Mouse (Mus musculus): ENCODE results near the gene Klf13. TPM values are rescaled to one million over a fixed set of nuclear protein-coding genes. Genes with fewer than 3 reads are reported as not detected.

Klf13 gene
- polyA plus RNA-seq, 2 experiments: 9.9 to 28.0 TPM

DNA sequence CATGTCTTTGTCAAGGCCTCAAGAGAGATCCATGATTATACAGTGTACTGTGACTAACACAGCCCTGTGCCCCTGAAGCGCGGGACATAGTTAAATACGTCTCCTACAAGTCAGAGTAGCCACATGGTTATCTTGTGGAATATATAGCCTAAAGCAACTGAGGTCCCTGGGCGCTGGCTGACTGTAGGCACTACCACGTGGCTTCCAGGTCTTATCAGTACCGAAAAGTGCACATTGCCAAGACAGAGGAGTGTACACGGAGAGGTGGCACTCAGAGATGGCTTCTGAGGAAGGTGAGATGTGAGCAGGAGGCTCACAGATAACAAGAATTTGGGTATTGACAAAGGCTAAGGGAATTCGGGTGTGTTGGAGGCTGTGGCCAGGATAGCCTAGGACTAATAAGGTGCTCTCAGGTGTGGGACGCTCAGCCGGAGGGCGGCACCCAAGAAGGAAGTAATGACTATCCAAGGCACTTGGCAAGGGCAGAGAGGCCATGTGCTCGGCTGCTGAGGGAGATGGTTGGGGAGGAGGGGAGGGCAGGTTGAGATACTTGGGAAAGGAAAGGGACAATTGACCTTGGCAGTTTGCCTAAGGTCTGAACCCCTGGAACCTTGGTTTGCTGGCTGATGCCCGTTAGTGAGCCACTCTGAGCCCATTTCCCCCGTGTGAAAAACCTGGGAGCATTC is 17.6 kb upstream of the Klf13 start:
- Histone ChIP-seq H3K27me3 (ENCODE audit: control insufficient read depth, insufficient read depth, low read length) (no peaks in the 10 kb centered on the region), H3K36me3 (ENCODE audit: control insufficient read depth, insufficient read depth, low read length) (no peaks in the 10 kb centered on the region), H3K9ac (ENCODE audit: low read depth, low read length, severe bottlenecking) (no peak overlapping the region), H3K4me2 (replicated peaks; ENCODE audit: low read depth, low read length, severe bottlenecking) (no peak overlapping the region), H3K4me1 (ENCODE audit: control insufficient read depth, insufficient read depth, low read length) (no peaks in the 10 kb centered on the region), H3K9me3 (ENCODE audit: control insufficient read depth, low read length) (no peaks in the 10 kb centered on the region), H3K27ac (replicated peaks; ENCODE audit: low read depth, low read length) (no peak overlapping the region), H3K4me3 (replicated peaks; ENCODE audit: low read length) (no peak overlapping the region)
- no peak for TF ChIP-seq POLR2A (IDR thresholded peaks at IDR 0.05; ENCODE audit: borderline replicate concordance, extremely low read depth, insufficient read depth, insufficient read length)
- WGBS: 70% methylated on average over 14 of the region's 14 CpGs
- DNase-seq (ENCODE audit: low spot score) (no peak), ATAC-seq (ENCODE audit: low FRiP score, low read depth) (no peak)

DNA sequence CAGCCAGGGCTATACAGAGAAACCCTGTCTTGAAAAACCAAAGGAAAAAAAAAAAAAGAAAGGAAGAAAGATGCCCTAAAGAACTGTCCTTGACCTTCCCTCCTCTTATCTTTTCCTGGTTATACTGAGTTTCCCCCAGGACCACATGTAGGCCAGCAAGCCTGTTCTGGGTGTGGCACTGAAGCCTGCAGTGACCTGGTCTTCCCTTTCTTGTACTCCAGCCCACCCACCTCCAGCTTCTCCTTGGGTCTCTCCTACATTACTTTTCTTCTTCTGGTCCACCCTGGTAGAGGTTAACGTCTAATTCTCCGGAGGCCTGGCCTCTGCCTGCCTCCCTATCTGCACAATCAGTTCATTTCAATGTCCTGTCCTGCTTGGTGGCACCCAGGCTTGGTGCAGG is 16.7 kb upstream of the Klf13 start:
- no peak overlapping the region for H3K27ac ChIP-seq (replicated peaks; ENCODE audit: low read depth, low read length)
- H3K4me1 ChIP-seq (ENCODE audit: control insufficient read depth, insufficient read depth, low read length): no peaks in the 10 kb centered on the region
- no peak for TF ChIP-seq POLR2A (IDR thresholded peaks at IDR 0.05; ENCODE audit: borderline replicate concordance, extremely low read depth, insufficient read depth, insufficient read length)
- no peaks in the 10 kb centered on the region for H3K27me3 ChIP-seq (ENCODE audit: control insufficient read depth, insufficient read depth, low read length)
- H3K4me2 ChIP-seq (replicated peaks; ENCODE audit: low read depth, low read length, severe bottlenecking): no peak overlapping the region
- DNase-seq (ENCODE audit: low spot score) (no peak), ATAC-seq (ENCODE audit: low FRiP score, low read depth) (no peak)
- no peaks in the 10 kb centered on the region for H3K36me3 ChIP-seq (ENCODE audit: control insufficient read depth, insufficient read depth, low read length)
- no peak overlapping the region for H3K9ac ChIP-seq (ENCODE audit: low read depth, low read length, severe bottlenecking)
- no peak overlapping the region for H3K4me3 ChIP-seq (replicated peaks; ENCODE audit: low read length)
- WGBS: 87% methylated on average over 2 of the region's 2 CpGs
- no peaks in the 10 kb centered on the region for H3K9me3 ChIP-seq (ENCODE audit: control insufficient read depth, low read length)

DNA sequence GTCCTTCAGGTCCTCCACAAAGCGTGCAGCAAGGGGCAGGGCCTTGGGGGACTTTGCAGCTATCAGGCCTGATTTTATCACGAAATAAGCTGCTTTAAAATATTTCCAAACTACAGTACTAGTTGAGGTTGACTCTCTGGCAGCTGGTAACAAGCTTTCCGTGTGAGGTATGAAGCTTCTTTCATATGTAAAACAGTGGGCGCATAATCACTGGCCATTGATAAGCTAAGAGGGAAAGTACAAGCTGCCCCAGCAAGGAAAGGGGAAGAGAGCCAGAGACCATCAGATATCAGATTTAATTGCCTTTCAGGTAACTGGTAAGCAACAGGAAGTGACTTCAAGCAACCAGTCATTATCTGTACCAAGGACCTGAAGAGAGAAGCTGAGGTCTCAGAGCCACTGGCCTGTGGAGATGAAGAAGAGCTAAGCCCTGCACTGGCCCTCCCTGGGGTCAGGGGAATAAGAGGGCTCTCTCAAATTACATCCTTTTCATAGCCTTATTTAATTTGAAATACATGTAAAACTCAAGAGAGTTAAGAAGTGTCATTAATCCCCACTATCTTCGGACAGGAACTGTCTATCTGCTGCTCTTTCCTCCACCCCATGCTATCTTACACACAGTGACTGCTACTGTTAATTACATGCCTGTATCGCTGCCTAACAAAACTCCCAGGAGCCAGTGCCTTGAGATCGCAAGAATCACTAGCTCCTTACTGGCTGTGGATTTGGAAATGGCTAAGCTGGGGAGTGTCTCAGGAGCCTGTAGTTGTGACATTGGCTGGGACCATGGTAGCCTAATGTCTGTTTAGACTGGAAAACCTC is 13.6 kb upstream of the Klf13 start:
- H3K36me3 ChIP-seq (ENCODE audit: control insufficient read depth, insufficient read depth, low read length): no peaks in the 10 kb centered on the region
- 66% methylated on average over 7 of the region's 7 CpGs for WGBS
- H3K9me3 ChIP-seq (ENCODE audit: control insufficient read depth, low read length): no peaks in the 10 kb centered on the region
- H3K4me1 ChIP-seq (ENCODE audit: control insufficient read depth, insufficient read depth, low read length): no peaks in the 10 kb centered on the region
- no peak for TF ChIP-seq POLR2A (IDR thresholded peaks at IDR 0.05; ENCODE audit: borderline replicate concordance, extremely low read depth, insufficient read depth, insufficient read length)
- H3K27ac ChIP-seq (replicated peaks; ENCODE audit: low read depth, low read length): no peak overlapping the region
- ATAC-seq (ENCODE audit: low FRiP score, low read depth) (no peak), DNase-seq (ENCODE audit: low spot score) (no peak)
- H3K27me3 ChIP-seq (ENCODE audit: control insufficient read depth, insufficient read depth, low read length): no peaks in the 10 kb centered on the region
- H3K4me2 ChIP-seq (replicated peaks; ENCODE audit: low read depth, low read length, severe bottlenecking): no peak overlapping the region
- H3K4me3 ChIP-seq (replicated peaks; ENCODE audit: low read length): no peak overlapping the region
- H3K9ac ChIP-seq (ENCODE audit: low read depth, low read length, severe bottlenecking): no peak overlapping the region

DNA sequence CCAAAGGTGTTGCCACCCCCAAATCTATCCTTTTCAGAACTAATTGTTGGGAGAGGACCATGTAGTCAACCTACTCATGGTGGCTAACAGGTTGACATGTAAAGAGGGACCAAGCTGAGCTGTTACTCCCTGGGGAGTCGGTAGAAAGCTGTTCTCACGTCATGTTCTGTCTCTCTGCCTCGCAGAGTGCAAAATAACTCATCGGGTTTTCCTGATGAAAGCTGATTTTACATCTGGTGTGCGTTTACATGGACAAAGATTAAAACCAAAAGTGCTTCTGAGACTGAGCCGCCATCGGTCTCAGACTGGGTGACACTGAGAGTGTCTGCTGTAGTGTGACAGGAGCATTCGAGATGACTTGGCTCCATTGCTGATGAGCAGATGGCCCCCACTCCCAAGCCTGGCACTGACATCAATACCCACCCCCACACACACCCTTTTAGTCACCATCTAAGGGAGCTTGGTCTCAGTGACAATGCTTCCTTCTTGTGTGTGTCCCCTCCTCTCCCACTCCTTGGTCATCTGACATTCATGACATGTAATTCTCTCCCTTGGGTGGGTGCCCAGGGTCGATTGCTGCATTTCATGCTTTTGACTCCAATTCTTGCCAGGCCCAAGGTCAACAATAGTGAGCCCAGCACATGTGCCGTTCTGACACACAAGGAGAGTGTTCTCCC is 12.4 kb upstream of the Klf13 start:
- DNase-seq (ENCODE audit: low spot score): no peak

DNA sequence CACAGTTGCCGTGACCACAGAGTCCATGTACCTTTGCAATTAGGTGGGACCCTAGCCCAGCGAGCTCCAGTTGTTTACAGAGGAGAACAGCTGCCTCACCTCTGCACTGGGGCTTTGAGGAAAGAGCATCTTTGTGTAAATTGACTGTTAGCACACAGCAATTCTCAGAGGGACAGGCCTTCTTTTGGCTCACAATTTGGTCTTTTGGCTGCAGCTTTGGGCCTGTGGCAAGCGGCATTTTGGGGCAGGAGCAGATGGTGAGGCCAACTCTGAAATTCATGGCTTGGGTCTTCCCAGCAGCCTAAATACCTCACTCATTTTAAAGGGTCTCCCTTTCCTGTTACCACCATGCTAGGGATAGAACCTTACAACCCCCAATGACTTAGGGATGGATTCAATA is 10.5 kb upstream of the Klf13 start:
- Histone ChIP-seq H3K4me3 (replicated peaks; ENCODE audit: low read length) (no peak overlapping the region), H3K9ac (ENCODE audit: low read depth, low read length, severe bottlenecking) (no peak overlapping the region)

More for the DNA sequence above, 12.4 kb upstream of the Klf13 start:
- WGBS: 63% methylated on average over 10 of the region's 10 CpGs
- H3K4me2 ChIP-seq (replicated peaks; ENCODE audit: low read depth, low read length, severe bottlenecking): no peak overlapping the region
- no peak for ATAC-seq (ENCODE audit: low FRiP score, low read depth)
- H3K4me3 ChIP-seq (replicated peaks; ENCODE audit: low read length): no peak overlapping the region
- no peaks in the 10 kb centered on the region for H3K36me3 ChIP-seq (ENCODE audit: control insufficient read depth, insufficient read depth, low read length)
- no peak overlapping the region for H3K9ac ChIP-seq (ENCODE audit: low read depth, low read length, severe bottlenecking)
- H3K27me3 ChIP-seq (ENCODE audit: control insufficient read depth, insufficient read depth, low read length): no peaks in the 10 kb centered on the region
- H3K27ac ChIP-seq (replicated peaks; ENCODE audit: low read depth, low read length): no peak overlapping the region
- TF ChIP-seq POLR2A (IDR thresholded peaks at IDR 0.05; ENCODE audit: borderline replicate concordance, extremely low read depth, insufficient read depth, insufficient read length): no peak
- no peaks in the 10 kb centered on the region for H3K9me3 ChIP-seq (ENCODE audit: control insufficient read depth, low read length)
- H3K4me1 ChIP-seq (ENCODE audit: control insufficient read depth, insufficient read depth, low read length): no peaks in the 10 kb centered on the region

More for the DNA sequence above, 10.5 kb upstream of the Klf13 start:
- Histone ChIP-seq H3K27me3 (ENCODE audit: control insufficient read depth, insufficient read depth, low read length) (no peaks in the 10 kb centered on the region), H3K9me3 (ENCODE audit: control insufficient read depth, low read length) (no peaks in the 10 kb centered on the region), H3K36me3 (ENCODE audit: control insufficient read depth, insufficient read depth, low read length) (no peaks in the 10 kb centered on the region), H3K27ac (replicated peaks; ENCODE audit: low read depth, low read length) (no peak overlapping the region), H3K4me1 (ENCODE audit: control insufficient read depth, insufficient read depth, low read length) (no peaks in the 10 kb centered on the region), H3K4me2 (replicated peaks; ENCODE audit: low read depth, low read length, severe bottlenecking) (no peak overlapping the region)
- TF ChIP-seq POLR2A (IDR thresholded peaks at IDR 0.05; ENCODE audit: borderline replicate concordance, extremely low read depth, insufficient read depth, insufficient read length): no peak
- DNase-seq (ENCODE audit: low spot score): no peak
- no peak for ATAC-seq (ENCODE audit: low FRiP score, low read depth)
- 50% methylated on average over 3 of the region's 3 CpGs for WGBS

Data from limb, embryonic 14.5 days (tissue).